Mouse (Mus musculus): ENCODE data around the gene Cdhr3. TPM values are rescaled to one million over a fixed set of nuclear protein-coding genes. Genes with fewer than 3 reads are reported as not detected.

Gene Cdhr3
- polyA plus RNA-seq, 1 experiment from 2014 or later: not detected

GRCm38 (mm10) chr12:32989731-32990130 lies 102.9 kb downstream of the Cdhr3 start:
- DNase-seq (ENCODE audit: low spot score) (no peak), ATAC-seq (replicated peaks; ENCODE audit: insufficient number of reproducible peaks, low FRiP score, low TSS enrichment, low read depth) (no peak)
- Histone ChIP-seq H3K9me3 (replicated peaks; ENCODE audit: control insufficient read depth, low read length) (no peaks in the 10 kb centered on the region), H3K27ac (replicated peaks; ENCODE audit: low read depth, low read length) (no peak overlapping the region), H3K36me3 (replicated peaks; ENCODE audit: control insufficient read depth, insufficient read depth, low read depth, low read length) (no peaks in the 10 kb centered on the region), H3K4me2 (ENCODE audit: low read depth, low read length) (no peak overlapping the region), H3K27me3 (ENCODE audit: control insufficient read depth, insufficient read depth, low read length) (no peaks in the 10 kb centered on the region), H3K4me3 (ENCODE audit: low read depth, low read length) (no peak overlapping the region), H3K4me1 (ENCODE audit: control insufficient read depth, insufficient read depth, low read length) (no peaks in the 10 kb centered on the region), H3K9ac (replicated peaks; ENCODE audit: low read length) (no peak overlapping the region)
- 67% methylated on average over 12 of the region's 12 CpGs for WGBS

GRCm38 (mm10) chr12:32986284-32986683 lies 106.4 kb downstream of the Cdhr3 start:
- Histone ChIP-seq H3K36me3 (replicated peaks; ENCODE audit: control insufficient read depth, insufficient read depth, low read depth, low read length) (no peaks in the 10 kb centered on the region), H3K27me3 (ENCODE audit: control insufficient read depth, insufficient read depth, low read length) (no peaks in the 10 kb centered on the region), H3K27ac (replicated peaks; ENCODE audit: low read depth, low read length) (no peak overlapping the region), H3K4me3 (ENCODE audit: low read depth, low read length) (no peak overlapping the region), H3K4me2 (ENCODE audit: low read depth, low read length) (no peak overlapping the region), H3K9me3 (replicated peaks; ENCODE audit: control insufficient read depth, low read length) (no peaks in the 10 kb centered on the region), H3K4me1 (ENCODE audit: control insufficient read depth, insufficient read depth, low read length) (no peaks in the 10 kb centered on the region), H3K9ac (replicated peaks; ENCODE audit: low read length) (no peak overlapping the region)
- WGBS: 73% methylated on average over 1 of the region's 1 CpGs
- DNase-seq (ENCODE audit: low spot score) (no peak), ATAC-seq (replicated peaks; ENCODE audit: insufficient number of reproducible peaks, low FRiP score, low TSS enrichment, low read depth) (no peak)

Small RNA genes within 50 kb of the gene (microRNA-seq; reads per million reads assigned to microRNA genes)
- not detected for gene Gm22904 (ENCODE audit: borderline number of aligned reads)

Other genes starting within 250 kb of the Cdhr3 start
- gene Sypl, start 139.0 kb downstream of the Cdhr3 start, polyA plus RNA-seq (2014; fragmentation: Nextera tagmentation; extraction: Ambion mirVana): 66.7 and 79.3 TPM in 2 replicates
- 17.7 and 18.9 TPM in 2 replicates for gene Atxn7l1, start 54.8 kb upstream of the Cdhr3 start, polyA plus RNA-seq (2014; fragmentation: Nextera tagmentation; extraction: Ambion mirVana)